Mouse (Mus musculus): ENCODE results near the gene Rnf220.
A peak's percentile ranks its signal among the peaks of the same experiment; 100 is the strongest.

Rnf220 gene

GRCm38 (mm10) chr4:117272459-117272858 is 224.4 kb downstream of the Rnf220 start:
- no peak for DNase-seq (ENCODE audit: low read depth, low spot score)

GRCm38 (mm10) chr4:117270278-117270677 is 226.6 kb downstream of the Rnf220 start:
- DNase-seq (ENCODE audit: low read depth, low spot score): peak; percentile 85

GRCm38 (mm10) chr4:117267831-117268437 is 228.9 kb downstream of the Rnf220 start:
- DNase-seq (ENCODE audit: low read depth, low spot score): no peak

- peak; percentile 85 for DNase-seq (ENCODE audit: low read depth, low spot score)
Observed at GRCm38 (mm10) chr4:117267284-117267683, 229.6 kb downstream of the Rnf220 start.

- DNase-seq (ENCODE audit: low read depth, low spot score): no peak
Observed at GRCm38 (mm10) chr4:117262987-117263386, 233.9 kb downstream of the Rnf220 start.

GRCm38 (mm10) chr4:117262101-117262913 is 234.5 kb downstream of the Rnf220 start:
- no peak for DNase-seq (ENCODE audit: low read depth, low spot score)

GRCm38 (mm10) chr4:117261222-117261621 is 235.6 kb downstream of the Rnf220 start:
- no peak for DNase-seq (ENCODE audit: low read depth, low spot score)

- peak; percentile 29 for DNase-seq (ENCODE audit: low read depth, low spot score)
Observed at GRCm38 (mm10) chr4:117259909-117260308, 236.9 kb downstream of the Rnf220 start.

GRCm38 (mm10) chr4:117254672-117255071 is 242.2 kb downstream of the Rnf220 start:
- no peak for DNase-seq (ENCODE audit: low read depth, low spot score)

- no peak for DNase-seq (ENCODE audit: low read depth, low spot score)
Observed at GRCm38 (mm10) chr4:117254017-117254627, 242.7 kb downstream of the Rnf220 start.

- DNase-seq (ENCODE audit: low read depth, low spot score): no peak
Observed at GRCm38 (mm10) chr4:117253218-117254016, 243.4 kb downstream of the Rnf220 start.

- DNase-seq (ENCODE audit: low read depth, low spot score): no peak
Observed at GRCm38 (mm10) chr4:117252755-117253154, 244.1 kb downstream of the Rnf220 start.

- DNase-seq (ENCODE audit: low read depth, low spot score): no peak
Observed at GRCm38 (mm10) chr4:117252351-117252750, 244.5 kb downstream of the Rnf220 start.

- peak; percentile 94 for DNase-seq (ENCODE audit: low read depth, low spot score)
Observed at GRCm38 (mm10) chr4:117251801-117252316, 245.0 kb downstream of the Rnf220 start, which contains the start of the genes Tmem53 and Armh1. Gene Tmem53, plus strand, starts transcription at chr4:117251951. Gene Armh1, minus strand, starts transcription at chr4:117252125.

- DNase-seq (ENCODE audit: low read depth, low spot score): no peak
Observed at GRCm38 (mm10) chr4:117250982-117251381, 245.9 kb downstream of the Rnf220 start.

- DNase-seq (ENCODE audit: low read depth, low spot score): no peak
Observed at GRCm38 (mm10) chr4:117240867-117241266, 256.0 kb downstream of the Rnf220 start.

- no peak for DNase-seq (ENCODE audit: low read depth, low spot score)
Observed at GRCm38 (mm10) chr4:117239153-117239552, 257.7 kb downstream of the Rnf220 start.

GRCm38 (mm10) chr4:117235822-117236221 is 261.0 kb downstream of the Rnf220 start:
- no peak for DNase-seq (ENCODE audit: low read depth, low spot score)

- no peak for DNase-seq (ENCODE audit: low read depth, low spot score)
Observed at GRCm38 (mm10) chr4:117234166-117234741, 262.6 kb downstream of the Rnf220 start.

- no peak for DNase-seq (ENCODE audit: low read depth, low spot score)
Observed at GRCm38 (mm10) chr4:117231208-117231607, 265.6 kb downstream of the Rnf220 start.

- DNase-seq (ENCODE audit: low read depth, low spot score): peak; percentile 37
Observed at GRCm38 (mm10) chr4:117230331-117230730, 266.5 kb downstream of the Rnf220 start.
